Mouse (Mus musculus) gastrocnemius, postnatal 4 days (tissue): Measurements from ENCODE around the gene Fan1. TPM values are rescaled to one million over a fixed set of nuclear protein-coding genes. Genes with fewer than 3 reads are reported as not detected.

ENCODE experiments used
- DNase-seq, 2 experiments: peaks; one replicate each; pipeline ENCODE4 v3.0.0; 2021 to 2022; ENCODE audit warnings: low spot score in 2 of 2, mixed read lengths in 2 of 2
- long read RNA-seq, 2 experiments: library from polyadenylated mRNA; stranded (forward); transcript quantifications; one replicate each; pipeline ENCODE4 v2.0.0; 2021
- total RNA-seq, 2 experiments: library from RNA; stranded (reverse); gene quantifications; 2 replicates each; pipeline ENCODE4 v1.2.3; 2021

The Fan1 gene
- total RNA-seq: 10 to 100 TPM in 1 of 2 experiments, 1 to 10 TPM in 1; 8.0 to 10.3 TPM
- long read RNA-seq, experiment 1: 0 reads
- long read RNA-seq, experiment 2: 0 reads

DNA sequence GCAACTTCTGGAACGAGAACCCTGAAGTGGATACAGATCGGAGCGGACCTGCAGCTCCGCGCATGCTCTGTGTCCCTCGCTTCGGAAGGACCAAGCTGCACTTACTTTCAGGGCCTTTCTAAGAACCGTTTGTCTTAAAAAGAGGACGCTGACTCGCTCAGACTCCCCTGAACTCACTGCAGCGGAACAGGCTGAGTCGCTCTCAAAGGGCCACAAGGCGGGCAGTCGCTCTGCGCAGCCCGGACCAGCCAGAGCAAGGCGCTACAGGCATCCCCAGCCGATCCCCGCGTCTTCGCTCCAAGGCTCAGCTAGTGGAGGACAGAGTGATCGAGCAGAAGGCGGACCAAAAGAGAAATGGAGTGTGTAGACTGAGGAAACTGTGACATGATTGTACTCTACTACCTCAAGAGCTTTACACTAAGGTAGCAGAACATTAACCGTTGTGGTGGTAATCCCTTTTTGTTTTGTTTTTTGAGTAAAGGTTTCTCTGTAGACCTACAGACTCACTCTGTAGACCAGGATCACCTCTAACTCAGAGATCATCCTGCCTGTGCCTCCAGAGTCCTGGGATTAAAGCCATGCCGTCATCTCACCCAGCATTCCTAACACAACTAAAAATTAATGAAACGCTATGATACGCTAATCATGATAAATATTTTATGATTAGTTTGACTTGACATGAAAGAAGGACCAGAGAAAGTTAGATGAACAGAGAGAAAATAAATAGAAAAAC lies at the start of gene Fan1:
Fan1 (minus strand) TSS at position 266 of the 733 bp plus-strand sequence.
- DNase-seq: peak; percentile 66 to 82

DNA sequence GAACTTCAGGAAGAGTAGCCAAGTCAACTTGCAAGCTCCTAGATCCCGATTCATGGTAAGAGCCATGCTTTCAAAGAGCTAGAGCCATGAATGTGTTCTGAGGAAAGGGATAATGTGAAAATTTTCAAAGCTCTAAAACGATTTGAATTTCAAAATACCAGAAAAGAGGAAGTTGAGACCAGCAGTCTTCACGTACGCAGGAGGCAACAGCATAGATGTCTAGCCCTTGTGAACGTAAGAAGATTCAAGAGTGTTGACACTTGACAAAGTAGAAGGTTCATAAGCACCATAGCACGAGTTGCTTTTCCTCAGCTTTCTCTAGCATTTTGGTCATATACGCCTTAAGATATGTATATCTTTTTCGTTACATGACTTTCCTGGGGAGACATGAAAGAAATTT lies 30.1 kb upstream of the Fan1 start:
- no peak for DNase-seq

DNA sequence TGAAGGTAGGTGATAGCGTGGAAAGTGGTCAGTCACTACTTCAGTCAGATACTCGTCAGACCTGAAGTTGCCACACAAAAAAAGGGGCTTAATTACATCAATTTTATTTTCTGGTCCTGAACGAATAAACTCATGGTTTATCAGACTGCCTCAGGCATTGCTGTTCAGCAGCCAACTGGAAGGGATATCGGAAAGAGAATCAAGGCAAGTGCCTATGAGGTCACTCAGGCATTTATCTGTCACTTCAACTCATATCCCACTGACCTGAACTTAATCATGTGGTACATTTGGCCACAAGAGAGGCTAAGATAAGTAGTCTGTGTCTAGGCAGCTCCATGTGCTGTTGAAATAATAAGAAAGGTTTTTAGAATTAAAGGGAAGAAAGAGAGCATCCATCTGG lies 28.6 kb upstream of the Fan1 start:
- no peak for DNase-seq

DNA sequence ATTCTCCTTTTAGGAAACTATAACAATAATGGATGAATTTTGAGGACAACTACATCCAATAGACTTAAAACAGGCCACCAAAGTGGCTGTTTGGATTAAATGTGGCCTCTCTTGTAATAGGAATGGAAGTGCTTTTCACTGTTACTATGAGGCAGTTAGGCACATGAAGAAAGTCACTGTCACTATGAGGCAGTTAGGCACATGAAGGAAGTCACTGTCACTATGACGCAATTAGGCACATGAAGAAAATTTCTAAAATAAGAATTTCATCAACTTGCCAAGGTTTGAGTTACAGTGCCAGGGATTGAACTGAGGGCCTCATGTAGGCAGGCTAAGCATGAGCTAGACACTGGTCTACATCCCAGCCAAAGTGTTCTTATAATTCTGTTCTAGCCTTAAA lies 26.8 kb upstream of the Fan1 start:
- no peak for DNase-seq

DNA sequence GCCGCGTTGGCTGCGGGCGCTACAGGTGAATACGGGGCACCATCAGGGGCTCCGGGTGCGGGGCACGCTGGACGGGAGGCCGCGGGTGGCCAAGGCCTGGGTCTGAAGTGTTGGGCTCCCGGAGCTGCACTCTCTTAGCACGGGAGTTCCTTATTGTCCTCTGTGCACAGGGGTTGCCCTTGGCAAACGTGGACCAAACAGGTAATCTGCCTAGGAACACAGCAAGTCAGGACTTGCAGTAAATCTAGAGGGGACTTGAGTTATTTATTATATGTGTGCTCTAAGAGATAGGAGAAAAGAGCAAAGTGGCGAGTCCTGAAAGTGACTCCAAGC lies 18.9 kb upstream of the Fan1 start:
- DNase-seq: no peak

DNA sequence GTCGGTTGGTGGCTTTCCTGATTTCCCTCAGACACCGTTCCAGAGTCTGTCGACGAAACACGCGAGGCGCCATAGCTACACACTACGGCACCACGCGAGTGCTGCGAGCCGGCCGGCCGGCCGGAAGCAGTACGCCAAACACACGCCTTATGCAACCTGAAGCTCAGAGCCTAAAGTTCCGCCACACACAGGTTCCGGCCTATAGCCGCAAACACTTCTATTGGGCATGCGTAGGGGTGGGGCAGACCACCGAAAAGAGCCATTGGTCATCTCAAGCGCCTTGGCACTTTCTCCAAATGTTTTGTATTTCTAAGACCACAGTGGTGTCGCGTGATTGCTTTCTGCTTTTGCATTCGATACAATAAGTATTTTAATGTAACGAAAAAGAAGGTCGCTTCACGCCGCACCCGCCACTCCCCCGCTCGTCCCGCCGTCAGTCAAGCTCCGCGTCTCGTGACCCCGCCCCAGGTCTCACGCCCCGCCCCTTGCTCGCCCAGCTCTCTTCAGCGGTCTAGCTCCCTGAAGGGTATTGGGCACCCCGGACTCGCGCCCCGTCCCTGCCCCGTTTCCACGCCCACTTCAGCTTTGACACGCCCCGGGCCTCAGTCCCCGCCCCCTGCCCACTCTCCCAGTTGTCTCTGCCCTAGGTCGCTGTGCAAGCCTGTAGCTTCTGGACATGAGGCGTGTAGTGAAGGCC lies 18.4 kb upstream of the Fan1 start, which contains the start of the genes Mphosph10 and Mcee:
Mphosph10 (minus strand) TSS at position 147 of the 697 bp plus-strand sequence.
Mcee (plus strand) TSS at position 486 of the 697 bp plus-strand sequence.
- peak; percentile 94 to 97 for DNase-seq

- no peak for DNase-seq
Observed at GRCm38 (mm10) chr7:64391479-64391878, 17.6 kb upstream of the Fan1 start.

- DNase-seq: no peak
Observed at GRCm38 (mm10) chr7:64373147-64373829, 607 bp downstream of the Fan1 start.

- DNase-seq: no peak
Observed at GRCm38 (mm10) chr7:64371940-64372878, 1.7 kb downstream of the Fan1 start.

- no peak for DNase-seq
Observed at GRCm38 (mm10) chr7:64369841-64370240, 4.1 kb downstream of the Fan1 start.

- no peak for DNase-seq
Observed at GRCm38 (mm10) chr7:64365863-64366262, 8.0 kb downstream of the Fan1 start.

- DNase-seq: no peak
Observed at GRCm38 (mm10) chr7:64360586-64360945, 13.3 kb downstream of the Fan1 start.

DNA sequence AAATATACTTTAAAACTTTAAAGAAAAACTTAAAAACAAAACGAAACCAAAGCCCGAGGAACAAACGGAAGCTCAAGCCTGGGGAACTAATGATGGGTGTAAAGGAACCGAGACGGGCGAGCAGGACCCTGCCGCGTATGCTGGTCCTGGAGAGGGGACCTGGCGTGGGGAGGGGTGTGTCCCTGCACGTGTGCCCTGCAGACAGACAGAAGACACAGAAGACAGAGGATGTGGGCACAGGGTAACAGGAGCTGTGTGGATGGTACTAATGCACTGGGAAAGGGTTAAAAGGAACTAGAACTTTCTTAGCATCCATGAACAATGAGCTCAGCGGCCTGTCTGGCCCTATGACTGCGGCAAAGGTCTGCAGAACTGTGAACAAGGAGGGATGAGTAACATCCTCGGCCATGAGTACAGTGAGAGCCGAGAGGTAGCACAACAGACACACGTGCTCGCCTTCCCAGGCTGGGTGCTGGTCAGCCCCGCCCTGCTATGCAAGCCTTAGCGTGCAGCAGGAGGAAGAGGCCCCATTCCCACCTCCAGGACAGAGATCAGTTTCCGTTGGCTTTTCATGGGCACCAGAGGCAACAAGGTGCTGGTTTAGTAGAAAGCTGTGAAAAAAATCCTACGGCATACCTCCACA lies 13.8 kb downstream of the Fan1 start:
- no peak for DNase-seq

GRCm38 (mm10) chr7:64358666-64359065 lies 15.2 kb downstream of the Fan1 start:
- no peak for DNase-seq

DNA sequence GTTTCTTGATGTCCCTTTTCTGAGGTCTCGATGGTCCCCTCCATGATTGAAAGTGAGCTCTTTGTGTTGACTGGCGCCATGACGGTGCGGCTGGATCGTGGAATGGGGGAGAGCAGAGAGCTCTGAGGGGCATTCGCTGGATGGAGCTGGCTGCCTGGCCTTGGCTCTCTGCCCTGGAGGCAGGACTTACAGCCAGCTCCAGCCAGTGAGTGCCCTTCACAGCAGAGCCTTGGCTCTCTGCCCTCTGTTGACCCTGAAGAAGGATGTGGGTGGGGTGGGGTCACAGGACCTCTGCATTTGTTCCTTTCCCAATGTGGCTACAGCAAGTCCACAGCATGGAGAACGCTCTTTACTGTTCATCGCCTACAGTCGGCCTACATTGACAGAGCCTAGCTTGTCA lies 16.5 kb downstream of the Fan1 start:
- DNase-seq: no peak

GRCm38 (mm10) chr7:64356661-64357060 lies 17.2 kb downstream of the Fan1 start:
- no peak for DNase-seq

DNA sequence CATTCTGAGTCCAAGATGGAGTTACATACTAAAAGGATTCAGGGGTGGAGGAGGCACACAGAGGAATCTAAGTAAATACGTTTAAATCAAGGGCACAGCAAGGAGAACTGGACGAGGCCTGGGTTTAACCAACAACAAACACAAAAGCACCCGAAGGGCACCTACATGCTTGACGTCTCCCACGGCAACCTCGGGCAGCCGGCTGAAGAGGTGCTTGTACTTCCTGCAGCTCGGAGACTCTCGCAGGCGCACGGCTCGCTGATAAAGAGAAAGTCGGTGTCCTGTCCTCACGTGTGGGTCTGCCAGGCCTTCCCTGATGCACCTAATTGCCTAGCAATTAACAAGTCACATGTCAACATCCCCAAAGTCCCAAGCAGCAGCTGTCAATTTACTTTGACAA lies 19.7 kb downstream of the Fan1 start:
- DNase-seq: no peak

GRCm38 (mm10) chr7:64351087-64351486 lies 22.8 kb downstream of the Fan1 start:
- DNase-seq: no peak

- no peak for DNase-seq
Observed at GRCm38 (mm10) chr7:64349147-64349861, 24.6 kb downstream of the Fan1 start.

DNA sequence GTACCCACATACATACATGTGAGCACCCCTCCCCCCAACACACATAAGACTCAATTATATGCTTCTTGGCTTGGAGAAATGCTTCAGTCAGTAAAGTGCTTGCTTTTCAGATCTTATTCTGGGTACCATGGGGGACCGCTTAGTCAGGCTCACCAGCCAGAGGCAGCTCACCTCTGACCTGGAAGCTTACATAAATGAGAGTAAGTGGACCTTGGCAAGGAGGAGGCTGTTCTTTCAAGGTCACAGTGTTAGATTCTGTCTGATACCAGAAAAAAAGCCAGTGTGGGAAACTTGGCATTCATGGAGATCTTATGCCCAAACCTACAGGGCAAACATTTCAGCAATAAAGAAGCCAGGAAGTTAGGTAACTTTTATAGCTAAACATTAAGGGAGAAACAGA lies 26.1 kb downstream of the Fan1 start:
- DNase-seq: no peak
